Mouse (Mus musculus) frontal cortex, postnatal 25 days (tissue): ENCODE measurements at regions not wholly inside any gene's neighbourhood (a gene's known extent, or its start where the extent isn't known, plus 50 kb on each side); places are given as distances from the start of the nearest gene placed in this dataset.

Experiments used
- DNase-seq, 2 experiments: peaks; one replicate each; pipeline ENCODE4 v3.0.0; 2022; ENCODE audit warnings: low spot score in 2 of 2

DNA sequence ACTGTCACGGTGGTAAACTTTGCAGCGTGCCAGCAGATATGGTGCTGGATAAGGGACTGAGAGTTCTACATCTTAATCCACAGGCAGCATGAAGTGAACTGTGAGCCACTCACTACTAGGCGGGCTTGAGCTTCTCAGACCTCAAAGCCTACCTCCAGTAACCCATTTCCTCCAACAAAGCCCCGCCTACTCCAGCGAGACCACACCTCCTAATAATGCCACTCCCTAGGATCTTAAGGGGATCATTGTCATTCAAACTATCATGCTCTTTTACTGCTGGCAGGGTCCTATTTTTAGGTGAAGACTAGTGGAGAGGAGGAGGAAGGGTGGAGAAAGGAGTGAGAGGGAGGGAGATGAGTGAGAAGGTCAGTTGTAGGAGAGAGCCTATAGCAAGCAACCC, 122.0 kb downstream of the Mycn start:
- DNase-seq, result no peak

- DNase-seq, result no peak
Measured at GRCm38 (mm10) chr12:12814693-12815092, 127.0 kb downstream of the Mycn start.

DNA sequence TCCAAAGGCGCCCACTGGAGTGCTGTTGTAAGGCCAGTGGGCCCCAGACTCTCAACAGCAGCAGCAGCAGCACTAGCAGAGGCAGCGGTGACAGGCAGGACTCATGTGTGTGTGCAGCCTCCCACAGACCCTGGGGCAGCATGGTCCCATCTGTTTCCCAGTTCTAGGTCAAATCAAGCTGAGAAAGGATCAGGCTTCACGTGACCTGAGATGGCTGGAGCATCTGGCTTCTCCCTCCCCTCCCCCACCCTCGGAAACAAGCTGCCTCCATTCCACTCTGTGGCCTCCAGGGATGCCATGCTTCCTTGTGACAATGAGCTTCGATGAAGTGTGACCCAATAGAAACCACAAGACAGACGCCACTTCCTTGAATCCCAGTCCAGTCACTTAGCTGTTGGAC, 128.8 kb downstream of the Mycn start:
- no peak for DNase-seq

DNA sequence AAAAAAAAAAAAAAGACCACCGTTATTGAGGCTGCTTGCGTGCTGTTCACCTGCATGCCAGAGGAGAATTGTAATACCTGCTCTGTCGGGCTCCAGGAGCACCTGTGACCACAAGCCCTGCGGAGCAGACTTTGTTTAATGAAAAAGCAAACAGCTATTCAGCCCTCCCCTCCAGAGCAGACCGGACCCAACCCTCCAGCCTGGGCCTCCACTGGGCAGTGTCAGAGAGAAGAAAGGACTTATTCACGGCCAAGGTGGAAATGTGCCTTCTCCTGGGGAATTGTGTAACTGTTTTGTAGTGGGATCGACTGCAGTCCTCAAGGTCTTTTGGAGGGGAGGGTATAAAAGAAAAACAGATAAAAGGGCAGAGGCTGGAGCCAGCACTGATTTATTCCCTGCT, 130.8 kb downstream of the Mycn start:
- DNase-seq, result no peak

GRCm38 (mm10) chr12:12810159-12810885, 131.4 kb downstream of the Mycn start:
- peak in 1 of 2 experiments; percentile 17 for DNase-seq

DNA sequence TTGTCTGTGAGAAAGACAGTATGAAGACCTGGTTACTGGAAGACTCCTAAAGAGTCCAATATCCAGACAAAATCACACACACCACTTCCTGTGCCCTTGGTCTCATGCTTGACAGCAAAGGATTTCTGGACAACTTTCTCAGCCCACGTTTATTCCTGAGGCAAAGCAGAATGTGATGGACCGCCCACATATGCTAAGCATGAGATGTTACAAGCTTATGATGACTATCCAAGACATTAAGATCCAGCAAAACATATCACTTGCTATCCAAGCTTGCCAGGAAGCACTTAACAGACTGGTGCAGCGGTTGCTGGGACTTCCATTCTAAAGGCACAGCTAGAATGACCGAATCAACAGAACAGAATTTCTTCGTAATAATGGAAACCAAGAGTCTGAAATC, 133.6 kb downstream of the Mycn start:
- DNase-seq, result no peak

DNA sequence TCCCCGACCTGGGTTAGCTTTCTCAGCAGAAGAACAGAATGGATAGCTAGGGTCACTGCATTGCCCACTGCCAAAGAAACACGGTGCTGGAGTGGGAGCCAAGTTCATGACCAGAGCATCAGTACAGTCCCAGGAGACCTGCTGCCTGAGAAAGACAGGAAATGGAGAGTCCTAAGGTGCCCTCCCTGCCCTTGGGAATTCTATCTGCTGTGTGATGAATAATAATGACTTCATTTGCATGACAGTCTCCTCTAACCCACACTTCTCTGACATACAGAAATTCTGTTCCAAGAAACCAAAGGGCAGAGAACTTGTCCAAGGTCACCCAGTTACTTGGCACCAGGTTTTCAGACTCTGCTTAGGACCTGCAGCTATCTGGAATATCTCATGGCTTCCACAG, 138.1 kb downstream of the Mycn start:
- no peak for DNase-seq

DNA sequence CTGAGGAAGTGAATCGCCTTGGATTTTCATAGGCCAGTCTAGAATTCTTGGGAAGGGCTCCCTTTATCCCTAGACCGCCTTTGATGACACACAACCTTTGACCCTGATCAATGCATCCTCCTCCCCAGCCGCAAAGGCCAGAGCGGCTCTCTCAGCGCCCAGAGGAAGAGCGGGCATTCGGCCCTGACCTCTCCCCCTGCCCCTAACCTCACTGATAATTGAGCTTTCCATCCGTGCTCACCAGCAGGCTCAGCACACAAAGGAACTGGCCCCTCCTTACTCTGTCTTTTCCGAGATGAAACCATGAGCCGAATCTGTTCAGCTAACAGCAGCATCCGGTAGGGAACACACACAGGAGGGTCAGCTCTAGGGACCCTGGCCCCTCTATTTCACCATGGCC, 139.3 kb downstream of the Mycn start:
- no peak for DNase-seq

DNA sequence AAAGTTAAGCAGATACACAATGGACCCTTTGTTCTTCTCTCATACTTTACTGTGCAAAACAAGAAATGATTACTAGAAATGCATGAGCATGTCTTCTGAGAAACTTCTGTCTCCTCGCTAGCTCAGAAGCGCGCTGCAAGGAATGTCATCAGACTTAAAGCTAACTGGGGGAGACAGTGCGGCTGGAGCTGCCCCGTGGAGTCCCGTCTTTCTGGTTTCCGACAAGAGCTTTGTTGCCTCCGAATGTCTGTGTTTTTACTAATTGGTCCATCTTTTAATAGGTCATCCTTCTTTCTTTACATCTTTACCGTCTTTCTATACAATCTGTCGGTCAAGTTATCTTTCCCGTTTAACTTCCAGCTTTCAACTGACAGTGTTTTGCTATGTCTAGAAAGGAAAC, 140.0 kb downstream of the Mycn start:
- DNase-seq, result no peak

DNA sequence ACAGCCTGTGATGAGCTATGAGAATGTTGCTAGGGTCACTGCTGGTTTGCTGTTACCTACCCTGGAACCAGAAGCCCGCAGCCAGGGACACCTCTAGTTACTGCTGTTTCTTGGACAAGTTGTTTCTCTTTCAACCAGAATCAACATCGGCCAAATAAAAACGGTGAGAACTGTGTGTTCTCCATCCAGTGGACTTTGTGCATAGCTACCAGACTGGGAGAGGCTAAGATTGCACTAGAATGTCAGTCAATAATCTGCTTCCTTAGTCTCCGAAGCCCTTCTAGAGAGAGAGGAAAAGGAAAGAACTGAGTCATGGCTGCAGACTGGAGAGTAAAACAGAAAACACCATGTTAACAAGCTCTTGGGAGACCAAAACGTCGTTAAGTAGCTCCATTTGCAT, 141.6 kb downstream of the Mycn start:
- no peak for DNase-seq

DNA sequence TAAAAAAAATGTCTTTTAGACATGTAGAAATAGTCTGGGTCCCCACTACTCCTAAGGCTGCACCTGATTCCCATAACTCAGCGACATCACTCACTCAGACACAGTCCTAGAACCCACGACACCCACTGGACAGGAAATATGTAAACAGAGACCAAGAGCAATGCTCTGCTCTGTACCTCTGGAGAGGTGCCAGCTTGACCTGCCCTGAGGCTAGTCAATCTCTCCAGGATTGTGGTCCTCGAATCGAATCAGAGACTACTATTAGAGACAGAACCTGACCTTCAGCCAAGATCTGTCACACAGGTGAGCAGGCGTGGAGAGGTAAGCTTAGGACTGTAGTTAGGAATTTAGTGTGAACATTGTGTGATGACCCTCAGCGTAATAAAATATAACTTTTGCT, 152.7 kb downstream of the Mycn start:
- no peak for DNase-seq

- DNase-seq, result no peak
Measured at GRCm38 (mm10) chr12:12788263-12788852, 153.4 kb downstream of the Mycn start.

- DNase-seq, result no peak
Measured at GRCm38 (mm10) chr12:12787608-12788262, 154.0 kb downstream of the Mycn start.

DNA sequence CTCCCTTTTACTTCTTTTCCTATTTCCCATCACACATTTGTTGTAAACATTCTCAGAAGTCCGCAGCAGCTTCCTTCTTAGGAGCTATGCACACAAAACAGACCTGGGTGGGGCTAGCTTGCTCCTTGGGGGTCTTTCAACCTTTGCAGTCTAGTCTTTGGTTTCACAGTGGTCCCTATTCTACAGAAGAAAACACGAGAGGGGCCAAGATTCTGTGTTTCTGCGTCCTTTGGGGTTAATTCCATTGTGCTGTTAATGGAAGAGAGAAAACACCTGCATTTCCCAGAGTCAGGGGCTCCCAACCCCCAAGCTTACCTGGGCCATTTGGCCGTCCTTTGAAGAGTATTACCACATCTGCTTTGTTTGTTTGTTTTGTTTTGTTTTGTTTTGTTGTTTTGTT, 154.6 kb downstream of the Mycn start:
- DNase-seq, result no peak

DNA sequence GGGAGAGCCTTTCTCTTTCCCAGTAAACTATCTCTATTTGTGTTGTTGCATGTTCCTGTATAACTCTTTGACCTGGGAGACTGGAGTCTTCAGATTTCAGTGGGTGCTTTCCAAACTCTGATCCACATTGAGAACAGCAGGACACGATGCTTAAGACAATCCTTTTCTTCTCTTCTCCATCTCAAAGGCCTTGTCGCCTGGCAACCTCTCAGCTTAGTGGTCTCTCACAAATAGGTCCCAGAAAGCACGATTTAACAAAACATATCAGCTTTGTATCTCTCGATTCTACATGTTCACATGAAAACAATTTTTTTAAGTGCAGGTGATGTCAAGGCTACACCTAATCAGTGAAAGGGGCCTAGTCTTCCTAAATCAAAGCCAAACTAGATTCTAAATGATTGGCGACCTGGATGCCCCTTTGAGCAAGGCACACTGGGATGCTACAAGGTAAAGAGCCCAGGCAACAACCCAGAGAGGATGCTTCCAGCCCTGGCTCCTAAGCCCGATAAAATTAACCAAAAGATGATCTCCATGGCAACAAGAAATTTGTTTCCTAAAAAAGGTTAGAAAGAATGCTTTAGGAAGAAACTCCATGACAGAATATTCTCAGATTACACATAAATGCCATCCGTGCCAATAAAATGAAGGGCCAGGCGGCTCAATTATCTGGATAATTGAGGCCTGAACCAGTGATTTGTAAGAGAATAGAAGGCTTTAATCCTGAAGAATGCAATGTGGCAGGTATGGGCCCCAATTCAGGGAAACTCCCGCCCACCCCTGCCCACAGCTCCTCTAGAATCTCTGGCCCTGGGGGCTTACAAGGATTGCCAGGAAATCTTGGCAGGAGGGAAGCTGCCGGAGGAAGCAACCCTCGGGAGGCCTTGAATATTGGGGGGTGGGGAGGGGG, 157.8 kb downstream of the Mycn start:
- DNase-seq, result no peak

GRCm38 (mm10) chr12:12781526-12781925, 160.2 kb downstream of the Mycn start:
- DNase-seq, result no peak

GRCm38 (mm10) chr12:12778563-12779256, 163.0 kb downstream of the Mycn start:
- no peak for DNase-seq

GRCm38 (mm10) chr12:12777422-12777821, 164.3 kb downstream of the Mycn start:
- no peak for DNase-seq

GRCm38 (mm10) chr12:12776783-12777182, 164.9 kb downstream of the Mycn start:
- no peak for DNase-seq

DNA sequence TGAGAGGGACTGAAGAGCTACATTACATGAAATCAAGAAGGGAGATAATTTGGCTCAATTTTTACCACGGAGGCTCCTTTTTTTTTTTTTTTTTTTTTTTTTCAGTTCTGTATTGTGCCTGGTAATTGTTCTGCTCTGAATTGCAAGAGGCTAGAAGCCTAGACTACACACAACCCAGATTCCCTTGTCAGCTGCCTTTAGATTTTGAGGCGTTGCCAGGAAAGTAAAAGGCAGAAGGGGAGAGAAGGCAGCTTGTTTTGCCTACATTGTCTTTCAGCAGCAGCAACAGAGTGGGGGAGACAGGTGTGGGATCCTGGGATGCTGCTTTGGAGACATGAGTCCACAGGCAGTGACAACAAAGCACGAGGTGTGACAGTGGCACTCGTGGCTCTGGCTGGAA, 170.7 kb downstream of the Mycn start:
- DNase-seq, result no peak

DNA sequence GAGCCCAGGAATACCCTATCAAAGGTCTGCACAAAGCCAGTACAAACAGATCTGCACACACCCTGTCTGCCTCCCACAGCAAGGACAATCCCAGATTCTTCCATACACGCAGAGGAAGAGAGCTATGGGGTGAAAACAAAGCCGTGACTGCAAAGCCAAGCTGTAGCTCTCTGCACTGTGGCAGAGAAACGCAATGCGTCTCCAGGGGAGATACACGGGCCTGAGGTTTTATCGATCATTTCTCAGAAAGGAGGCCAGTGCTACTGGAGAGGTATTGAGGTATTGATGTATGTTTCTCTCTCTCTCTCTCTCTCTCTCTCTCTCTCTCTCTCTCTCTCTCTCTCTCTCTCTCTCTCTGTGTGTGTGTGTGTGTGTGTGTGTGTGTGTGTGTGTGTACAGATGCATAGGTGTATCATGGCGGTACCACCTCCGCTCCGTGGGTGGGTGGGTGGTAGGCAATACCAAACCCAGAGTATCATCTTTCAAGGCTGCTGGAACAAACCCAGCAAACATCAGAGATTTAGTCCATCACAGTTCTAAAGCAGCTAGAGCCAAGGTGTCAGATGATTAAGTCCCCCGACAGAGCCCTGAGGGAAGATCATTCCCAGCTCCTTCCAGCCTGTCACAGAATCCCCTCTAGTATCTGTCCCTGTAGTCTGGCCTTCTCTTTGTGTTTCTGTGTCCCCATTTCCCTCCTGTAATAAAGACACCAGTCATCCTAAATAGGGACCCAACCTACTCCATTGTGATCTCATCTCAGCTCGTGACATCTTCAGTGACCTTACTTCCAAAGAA, 175.0 kb downstream of the Mycn start:
- DNase-seq, result no peak
